Mouse (Mus musculus) erythroblast, adult 5-6 weeks (primary cell): Measurements from ENCODE around the gene Ptrh1. TPM values are rescaled to one million over a fixed set of nuclear protein-coding genes. Genes with fewer than 3 reads are reported as not detected.

ENCODE experiments used
- ATAC-seq: replicated peaks from 2 replicates; pipeline ENCODE4 v1.8.0; 2016; ENCODE audit warnings: moderate number of reproducible peaks, mild to moderate bottlenecking, moderate TSS enrichment, inconsistent platforms; ENCODE audit not compliant: poor library complexity, low FRiP score, severe bottlenecking
- total RNA-seq, 2 experiments: library from RNA; stranded (forward) in 1 of 2; stranded (reverse) in 1 of 2; fragments of 150-400 nt in 1 of 2; fragments of 200-764, 138-1000 nt in 1 of 2; gene quantifications; 2 replicates each; pipeline versions ENCODE4 v1.2.3 to v1.2.4; 2015 to 2017; ENCODE audit warnings: low replicate concordance in 2 of 2

Ptrh1 gene
- total RNA-seq, 2 experiments from 2014 or later: 2.5 TPM; not detected in 1

- no peak for ATAC-seq
Observed at GRCm38 (mm10) chr2:32751665-32752033, 23.9 kb upstream of the Ptrh1 start.

DNA sequence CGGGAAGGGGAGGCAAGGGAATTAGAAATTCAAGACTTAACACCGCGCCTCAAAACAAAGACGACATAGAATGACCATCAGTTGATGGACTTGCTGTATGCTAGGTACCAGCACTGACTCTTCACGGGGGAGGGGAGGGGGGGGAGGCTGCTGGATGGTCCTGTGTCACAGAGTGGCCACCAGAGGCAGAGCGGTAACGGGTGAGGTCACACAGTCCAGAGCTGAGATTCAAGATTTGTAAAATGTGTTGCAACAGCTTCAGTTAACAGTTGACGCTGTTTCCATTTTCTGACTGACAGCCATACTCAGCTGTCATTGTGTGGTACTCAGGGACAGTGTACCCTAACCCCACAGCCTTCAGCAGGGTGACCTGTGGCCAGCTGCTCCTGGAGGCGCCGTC lies 23.4 kb upstream of the Ptrh1 start:
- no peak for ATAC-seq

GRCm38 (mm10) chr2:32756674-32757055 lies 18.9 kb upstream of the Ptrh1 start:
- peak; percentile 12 for ATAC-seq

DNA sequence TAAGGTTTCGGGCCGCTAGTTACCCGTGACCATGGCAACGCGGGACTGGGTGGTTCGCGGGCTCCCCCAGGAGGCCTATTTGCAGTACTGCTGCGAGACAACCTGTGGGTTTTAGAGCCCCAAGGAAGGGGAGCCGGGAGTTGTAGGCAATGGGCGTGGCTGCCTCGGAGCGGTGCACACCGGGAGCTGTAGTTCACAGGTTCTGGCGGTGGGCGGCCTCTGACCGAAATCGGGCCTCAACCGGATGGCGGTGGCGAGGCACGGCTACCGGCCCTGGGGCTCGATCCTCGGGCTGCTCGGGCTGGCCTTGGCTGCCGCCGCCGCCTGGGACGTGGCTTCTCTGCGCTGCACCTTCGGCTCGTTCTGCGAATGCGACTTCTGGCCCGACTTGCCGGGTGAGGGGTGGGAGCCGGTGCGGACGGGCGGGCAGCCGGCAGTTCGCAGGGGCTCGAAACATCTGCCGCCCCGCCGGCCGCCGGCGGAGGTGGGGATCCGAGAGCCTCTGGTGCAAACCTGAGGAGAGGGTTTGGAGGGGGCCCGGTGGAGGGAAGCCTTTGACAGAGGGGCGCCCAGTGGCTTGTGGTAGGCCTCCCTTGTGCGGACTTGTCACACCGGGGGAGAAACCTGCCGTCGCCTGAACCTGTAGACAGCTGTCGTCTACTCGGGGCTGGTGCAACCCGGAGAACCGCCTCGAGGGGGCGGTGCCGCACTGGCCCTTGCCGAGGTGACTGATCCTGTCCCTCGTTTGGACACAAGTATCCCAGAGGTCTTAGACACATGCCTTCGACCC lies 18.3 kb upstream of the Ptrh1 start, which contains the start of gene Tor2a:
Gene Tor2a, plus strand, starts transcription at position 179 of the 790 bp plus-strand sequence.
- ATAC-seq: peak; percentile 95

- no peak for ATAC-seq
Observed at GRCm38 (mm10) chr2:32758503-32758902, 17.1 kb upstream of the Ptrh1 start.

DNA sequence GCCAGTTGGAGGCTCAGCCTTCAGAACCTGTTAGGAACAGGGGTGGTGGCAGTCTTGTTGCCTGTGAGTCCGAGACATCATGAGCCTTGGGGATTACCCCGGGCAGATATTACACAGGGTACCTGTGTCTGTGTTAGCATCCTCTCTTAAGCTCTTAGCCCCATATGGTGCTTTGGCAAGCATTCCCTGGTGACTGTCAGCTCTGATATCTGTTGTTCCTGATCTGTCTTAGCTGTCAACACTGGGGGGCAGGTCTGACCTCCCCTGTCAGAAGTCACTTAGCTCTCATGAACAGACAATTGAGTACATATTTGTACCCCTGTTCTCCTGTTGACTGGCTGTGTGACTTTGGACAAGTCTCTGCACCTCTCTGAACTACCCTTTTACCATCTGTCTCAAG lies 16.6 kb upstream of the Ptrh1 start:
- ATAC-seq: no peak

DNA sequence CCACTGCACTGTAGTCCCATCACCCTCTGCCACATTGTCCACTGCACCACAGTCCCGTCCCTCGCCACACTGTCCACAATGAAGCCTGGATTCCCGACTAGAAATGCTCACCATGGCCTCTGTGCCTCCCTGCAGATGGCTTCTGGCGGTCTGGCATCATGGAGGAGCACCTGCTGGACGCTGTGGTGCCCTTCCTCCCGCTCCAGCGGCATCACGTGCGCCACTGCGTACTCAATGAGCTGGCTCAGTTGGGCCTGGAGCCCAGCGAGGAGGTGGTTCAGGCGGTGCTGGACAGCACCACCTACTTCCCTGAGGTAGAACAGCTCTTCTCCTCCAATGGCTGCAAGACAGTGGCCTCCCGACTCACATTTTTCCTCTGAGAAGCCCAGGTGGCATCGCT lies 14.2 kb upstream of the Ptrh1 start:
- ATAC-seq: no peak

GRCm38 (mm10) chr2:32761859-32762258 lies 13.7 kb upstream of the Ptrh1 start:
- ATAC-seq: no peak

GRCm38 (mm10) chr2:32763353-32763752 lies 12.2 kb upstream of the Ptrh1 start:
- no peak for ATAC-seq

DNA sequence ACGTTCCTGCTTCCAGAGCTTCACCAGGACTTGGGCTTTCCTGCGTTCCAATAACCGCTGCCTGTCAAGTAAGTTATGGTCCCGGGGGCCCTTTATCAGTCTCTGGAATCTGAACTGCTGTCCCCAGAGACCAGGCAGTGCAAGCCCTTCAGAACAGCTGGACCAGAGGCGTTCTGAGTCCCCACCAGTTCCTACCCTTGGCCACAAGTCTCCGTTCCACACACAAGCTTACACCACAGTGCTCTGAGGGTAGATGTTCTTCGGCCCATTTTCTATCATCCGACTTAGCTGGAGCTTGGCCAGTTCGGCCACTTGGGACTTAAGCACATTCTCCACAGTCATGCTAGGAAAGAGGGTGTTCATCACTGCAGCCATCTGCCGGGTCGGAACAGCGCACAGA lies 8.3 kb upstream of the Ptrh1 start:
- no peak for ATAC-seq

- ATAC-seq: no peak
Observed at GRCm38 (mm10) chr2:32768661-32769285, 6.8 kb upstream of the Ptrh1 start.

GRCm38 (mm10) chr2:32769327-32770085 lies 6.1 kb upstream of the Ptrh1 start:
- no peak for ATAC-seq

DNA sequence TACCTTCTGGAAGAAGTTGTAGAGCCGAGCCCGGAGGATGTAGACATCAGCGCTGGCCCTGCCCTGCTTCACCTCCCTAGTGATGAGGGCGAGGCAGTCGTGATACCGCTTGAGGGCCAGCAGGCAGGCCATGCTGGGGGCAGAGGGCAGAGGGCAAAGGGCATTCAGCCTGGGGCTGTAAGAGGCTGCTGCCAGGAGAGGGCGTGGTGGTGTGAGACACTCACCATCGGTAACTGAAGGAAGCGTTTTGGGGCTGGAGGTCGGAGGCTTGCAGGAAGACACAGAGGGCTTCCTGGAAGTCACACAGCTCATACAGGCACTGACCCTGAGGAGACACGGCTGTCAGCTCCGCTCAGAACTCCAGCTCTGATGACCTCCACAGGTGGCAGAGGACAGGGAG lies 3.7 kb upstream of the Ptrh1 start:
- no peak for ATAC-seq

DNA sequence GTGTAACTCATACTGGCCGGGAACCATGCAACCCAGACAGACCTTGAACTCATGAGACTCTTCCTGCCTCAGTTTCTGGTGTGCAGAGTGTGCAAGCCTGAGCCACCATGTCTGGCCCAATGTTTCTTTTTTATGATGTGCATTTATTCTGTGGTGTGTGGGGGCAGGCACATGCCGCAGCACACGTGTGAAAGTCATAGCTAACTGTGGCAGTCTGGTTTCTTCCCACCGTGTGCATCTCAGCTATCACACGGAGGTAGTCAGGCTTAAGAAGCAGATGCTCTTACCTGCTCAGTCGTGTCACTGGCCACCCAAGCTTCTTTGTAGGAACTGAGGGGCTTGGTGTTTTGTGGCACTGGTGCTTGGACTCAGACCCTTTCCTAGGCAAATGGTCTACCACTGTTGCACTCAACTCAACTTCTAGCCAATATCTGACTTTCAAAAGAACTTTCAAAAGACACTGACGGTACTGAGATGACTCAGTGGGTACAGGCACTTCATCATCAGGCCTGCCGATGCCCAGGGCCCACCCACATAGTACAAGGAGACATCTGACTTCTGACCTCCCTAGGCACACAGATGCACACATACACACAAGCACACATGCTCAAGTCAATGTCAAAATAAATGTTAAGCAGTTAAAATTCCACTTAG lies 2.8 kb upstream of the Ptrh1 start:
- ATAC-seq: no peak

GRCm38 (mm10) chr2:32776192-32776591 lies 606 bp downstream of the Ptrh1 start:
- 0 out of 2 replicates have a peak, but pooled peaks have one; percentile 21 for ATAC-seq

DNA sequence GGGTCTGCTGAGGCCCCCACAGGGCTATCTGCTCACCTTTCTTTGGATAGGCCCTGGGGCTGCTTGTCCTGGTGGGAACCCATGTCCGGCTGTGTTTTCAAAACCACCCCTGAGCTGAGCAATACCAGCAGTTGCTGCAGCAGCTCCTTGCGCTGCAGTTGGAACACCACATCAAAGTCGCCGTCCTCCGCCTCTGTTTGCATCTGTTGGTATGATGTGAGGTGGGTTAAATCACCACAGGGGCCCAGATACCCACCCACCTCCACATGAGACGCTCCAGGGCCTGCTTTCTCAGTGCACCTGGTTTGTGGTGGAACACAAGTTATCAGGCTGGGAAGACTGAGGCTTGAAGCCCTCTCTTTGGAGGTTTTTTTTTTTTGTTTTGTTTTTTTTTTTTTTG lies 2.5 kb downstream of the Ptrh1 start:
- no peak for ATAC-seq

DNA sequence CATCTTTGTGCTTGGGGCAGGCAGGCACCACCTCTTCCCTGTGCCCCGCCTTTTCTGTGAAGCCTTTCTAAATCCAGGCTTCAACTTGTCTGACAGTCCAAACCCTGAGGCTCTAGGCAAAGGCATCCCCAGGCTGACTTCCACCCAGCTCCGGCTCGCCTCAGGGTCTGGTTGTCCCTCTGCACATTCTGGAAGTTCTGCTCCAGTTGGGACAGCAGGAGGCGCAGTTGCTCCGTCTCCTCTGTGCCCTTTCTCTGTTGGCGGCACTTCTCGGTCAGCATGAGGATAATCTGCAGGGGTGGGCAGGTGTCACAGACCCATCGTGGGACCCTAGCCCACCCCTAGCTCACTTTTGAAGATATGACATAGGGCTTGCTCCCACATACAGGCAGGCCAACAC lies 3.5 kb downstream of the Ptrh1 start:
- no peak for ATAC-seq

DNA sequence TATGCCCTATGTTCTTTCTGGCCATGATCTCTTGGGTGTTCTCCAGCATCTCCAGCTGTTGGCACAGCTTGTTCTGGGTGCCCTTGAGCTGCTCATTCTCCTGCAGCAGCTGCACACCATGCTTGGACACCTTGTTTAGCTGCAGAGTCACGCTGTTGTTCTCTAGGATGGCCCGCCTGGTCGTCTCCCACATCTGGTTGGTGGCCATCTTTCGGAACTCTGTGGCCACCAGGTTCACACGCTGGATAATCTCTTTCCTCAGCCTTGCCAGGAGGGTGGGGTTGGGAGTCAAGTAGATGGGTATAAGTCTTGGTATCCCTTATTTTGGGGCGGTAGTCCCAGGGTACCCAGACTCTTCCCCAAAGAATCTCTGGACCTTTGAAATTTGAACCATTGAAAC lies 4.1 kb downstream of the Ptrh1 start:
- no peak for ATAC-seq

DNA sequence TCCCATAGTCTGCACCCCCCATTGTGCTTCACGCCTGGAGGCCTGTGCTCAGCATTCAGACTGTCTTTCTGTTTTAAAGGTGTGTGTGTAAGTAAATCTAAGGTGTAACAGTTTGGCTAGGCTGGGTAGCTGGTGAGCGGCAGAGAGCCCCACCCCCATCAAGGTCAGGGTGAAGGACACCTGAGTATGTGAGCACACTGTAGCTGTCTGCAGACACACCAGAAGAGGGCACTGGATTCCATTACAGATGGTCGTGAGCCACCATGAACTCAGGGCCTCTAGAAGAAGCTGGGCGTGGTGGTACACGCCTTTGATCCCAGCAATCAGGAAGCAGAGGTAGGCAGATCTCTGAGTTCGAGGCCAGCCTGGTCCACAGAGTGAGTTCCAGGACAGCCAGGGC lies 6.1 kb downstream of the Ptrh1 start:
- no peak for ATAC-seq

- ATAC-seq: no peak
Observed at GRCm38 (mm10) chr2:32784048-32784681, 8.6 kb downstream of the Ptrh1 start, which contains the start of gene Cfap157. Gene Cfap157 (minus strand): TSS chr2:32784428.
